Mouse (Mus musculus): Measurements from ENCODE around the gene Pitpnm2.
"Not testable (repeated sequence)": the region's sequence is repeated elsewhere in the genome, so short reads cannot be mapped to it uniquely, and the experiment has no call there.

The Pitpnm2 gene

GRCm38 (mm10) chr5:124221037-124221735 is 28.4 kb downstream of the Pitpnm2 start:
- DNase-seq (ENCODE audit: low spot score in 2 of 2), result peak; percentile 86 to 92

- DNase-seq (ENCODE audit: low spot score in 2 of 2), result no peak
These were observed 29.0 kb downstream of the Pitpnm2 start for GRCm38 (mm10) chr5:124220551-124220950.

GRCm38 (mm10) chr5:124219431-124219830 is 30.1 kb downstream of the Pitpnm2 start:
- no peak for DNase-seq (ENCODE audit: low spot score in 2 of 2)

- DNase-seq (ENCODE audit: low spot score in 2 of 2), result no peak
These were observed 30.6 kb downstream of the Pitpnm2 start for GRCm38 (mm10) chr5:124218986-124219385.

- DNase-seq (ENCODE audit: low spot score in 2 of 2), result peak in 1 of 2 experiments; percentile 51
These were observed 31.9 kb downstream of the Pitpnm2 start for GRCm38 (mm10) chr5:124217566-124218249.

GRCm38 (mm10) chr5:124217092-124217491 is 32.5 kb downstream of the Pitpnm2 start:
- not testable (repeated sequence) for DNase-seq (ENCODE audit: low spot score in 2 of 2)

- DNase-seq (ENCODE audit: low spot score in 2 of 2), result no peak
These were observed 33.2 kb downstream of the Pitpnm2 start for GRCm38 (mm10) chr5:124216403-124216802.

- DNase-seq (ENCODE audit: low spot score in 2 of 2), result no peak
These were observed 33.9 kb downstream of the Pitpnm2 start for GRCm38 (mm10) chr5:124215647-124216046.

GRCm38 (mm10) chr5:124214516-124215145 is 34.9 kb downstream of the Pitpnm2 start:
- DNase-seq (ENCODE audit: low spot score in 2 of 2), result no peak

GRCm38 (mm10) chr5:124213588-124214469 is 35.7 kb downstream of the Pitpnm2 start:
- no peak for DNase-seq (ENCODE audit: low spot score in 2 of 2)

GRCm38 (mm10) chr5:124211669-124212068 is 37.9 kb downstream of the Pitpnm2 start:
- no peak for DNase-seq (ENCODE audit: low spot score in 2 of 2)

- DNase-seq (ENCODE audit: low spot score in 2 of 2), result peak; percentile 73 to 75
These were observed 38.3 kb downstream of the Pitpnm2 start for GRCm38 (mm10) chr5:124211234-124211633.

GRCm38 (mm10) chr5:124210281-124211016 is 39.1 kb downstream of the Pitpnm2 start:
- no peak for DNase-seq (ENCODE audit: low spot score in 2 of 2)

- DNase-seq (ENCODE audit: low spot score in 2 of 2), result no peak
These were observed 39.7 kb downstream of the Pitpnm2 start for GRCm38 (mm10) chr5:124209850-124210249.

GRCm38 (mm10) chr5:124208030-124208429 is 41.5 kb downstream of the Pitpnm2 start:
- DNase-seq (ENCODE audit: low spot score in 2 of 2), result no peak

- DNase-seq (ENCODE audit: low spot score in 2 of 2), result peak in 1 of 2 experiments; percentile 52
These were observed 43.0 kb downstream of the Pitpnm2 start for GRCm38 (mm10) chr5:124206481-124207038.

GRCm38 (mm10) chr5:124205809-124206380 is 43.7 kb downstream of the Pitpnm2 start:
- DNase-seq (ENCODE audit: low spot score in 2 of 2), result no peak

GRCm38 (mm10) chr5:124205211-124205610 is 44.3 kb downstream of the Pitpnm2 start:
- no peak for DNase-seq (ENCODE audit: low spot score in 2 of 2)

- no peak for DNase-seq (ENCODE audit: low spot score in 2 of 2)
These were observed 45.3 kb downstream of the Pitpnm2 start for GRCm38 (mm10) chr5:124204127-124204794.

GRCm38 (mm10) chr5:124203251-124203650 is 46.3 kb downstream of the Pitpnm2 start:
- DNase-seq (ENCODE audit: low spot score in 2 of 2), result no peak
